Mouse (Mus musculus) liver, postnatal 0 days (tissue): ENCODE results near the gene Cdon.

Source experiments
- CTCF ChIP-seq: sonication (generic); IDR thresholded peaks from 2 replicates; pipeline ENCODE4 v1.5.1; 2016; ENCODE audit warnings: antibody characterized with exemption, low read depth
- EP300 ChIP-seq: IDR thresholded peaks from 2 replicates; pipeline ENCODE4 v1.6.1; 2016; ENCODE audit warnings: antibody characterized with exemption, low read depth, mild to moderate bottlenecking

GRCm38 (mm10) chr9:35372324-35373101 is 48.4 kb upstream of the Cdon start:
- TF ChIP-seq CTCF = no peak
- TF ChIP-seq EP300 = no peak
